Mouse (Mus musculus): Measurements from ENCODE around the gene Smarcc1. TPM values are rescaled to one million over a fixed set of nuclear protein-coding genes. Genes with fewer than 3 reads are reported as not detected.

Smarcc1 gene
- polyA plus RNA-seq, 1 experiment from 2014 or later = 80.7 TPM

DNA sequence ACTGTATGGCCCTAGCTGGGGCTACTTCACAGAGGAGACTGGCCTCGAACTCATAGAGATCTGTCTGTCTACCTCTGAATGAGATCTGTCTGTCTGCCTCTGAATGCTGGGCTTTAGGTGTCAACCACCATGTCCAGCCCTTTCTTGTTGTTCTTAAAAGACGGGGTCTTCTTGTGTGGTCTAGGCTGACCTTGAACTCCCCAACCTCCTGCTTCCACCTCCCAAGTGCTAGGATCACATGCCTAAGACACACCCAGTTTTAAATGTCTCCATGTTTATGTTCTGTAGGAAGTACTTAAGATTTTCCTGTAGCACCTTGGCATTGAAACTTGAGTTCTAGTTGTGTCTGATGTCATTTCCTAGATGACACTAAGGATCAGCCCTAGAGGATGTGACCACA, 131.4 kb downstream of the Smarcc1 start:
- Histone ChIP-seq H3K9me3 (ENCODE audit: control insufficient read depth, low read length) (no peaks in the 10 kb centered on the region), H3K9ac (ENCODE audit: low read length) (no peak overlapping the region), H3K4me3 (ENCODE audit: control insufficient read depth in 1 of 2, insufficient read depth in 1 of 2, low read depth in 1 of 2, low read length in 2 of 2) (no peak overlapping the region), H3K36me3 (ENCODE audit: control insufficient read depth, insufficient read depth, low read length) (no peaks in the 10 kb centered on the region), H3K4me2 (ENCODE audit: low read length) (no peak overlapping the region), H3K4me1 (ENCODE audit: control insufficient read depth in 2 of 2, insufficient read depth in 2 of 2, low read length in 2 of 2) (peaks cover 13 to 14% of the 10 kb centered on the region in 2 experiments), H3K27ac (replicated peaks in 1 of 2; ENCODE audit: control insufficient read depth in 1 of 2, insufficient read depth in 1 of 2, low read depth in 2 of 2, low read length in 2 of 2) (no peak overlapping the region), H3K27me3 (ENCODE audit: control insufficient read depth, insufficient read depth, low read length) (peaks cover 11% of the 10 kb centered on the region)
- 75% methylated on average over 2 of the region's 2 CpGs for WGBS
- ATAC-seq (ENCODE audit: insufficient number of reproducible peaks, insufficient read depth, low FRiP score, low read depth) = no peak

DNA sequence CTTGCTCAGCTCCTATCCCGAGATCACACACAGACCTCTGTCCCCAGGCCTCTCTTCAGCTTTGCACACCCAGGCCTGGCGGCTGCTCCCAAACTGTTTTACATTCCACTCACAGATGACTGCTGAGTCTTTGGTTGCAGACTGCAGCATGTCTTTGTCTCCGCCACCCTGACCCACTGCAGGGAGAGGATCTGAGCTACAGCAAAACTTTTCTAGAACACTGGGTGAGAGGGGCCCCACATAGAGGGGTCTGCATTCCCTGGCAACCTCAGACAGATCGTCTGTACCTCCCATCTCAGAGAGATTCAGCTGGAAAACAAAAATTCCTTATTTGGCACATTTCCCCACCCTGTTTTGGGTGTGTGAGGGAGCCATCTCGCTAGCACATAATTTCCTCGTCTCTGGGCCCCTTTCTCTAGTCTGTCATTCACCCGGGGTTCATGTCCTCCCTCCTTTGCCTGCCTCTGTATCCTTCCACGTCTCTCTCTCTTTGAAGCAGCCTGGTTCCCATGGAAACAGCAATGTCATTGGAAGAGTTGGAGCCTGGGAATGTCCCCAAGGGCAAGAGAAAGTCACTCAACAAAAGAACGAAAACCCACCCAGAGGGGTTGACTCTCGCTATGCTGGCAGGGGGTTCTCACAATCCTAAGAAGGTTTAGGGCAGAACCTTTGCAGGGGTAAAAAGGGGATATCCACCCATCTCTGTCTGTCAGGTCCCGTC, 132.5 kb downstream of the Smarcc1 start:
- Histone ChIP-seq H3K4me2 (ENCODE audit: low read length) (peak overlapping the region; percentile 26), H3K9me3 (ENCODE audit: control insufficient read depth, low read length) (no peaks in the 10 kb centered on the region), H3K9ac (ENCODE audit: low read length) (peak overlapping the region; percentile 18; the same call in 1 of the 2 replicates), H3K4me3 (ENCODE audit: control insufficient read depth in 1 of 2, insufficient read depth in 1 of 2, low read depth in 1 of 2, low read length in 2 of 2) (no peak overlapping the region), H3K27me3 (ENCODE audit: control insufficient read depth, insufficient read depth, low read length) (peaks cover 9% of the 10 kb centered on the region), H3K4me1 (ENCODE audit: control insufficient read depth in 2 of 2, insufficient read depth in 2 of 2, low read length in 2 of 2) (peaks cover 13 to 14% of the 10 kb centered on the region in 2 experiments), H3K36me3 (ENCODE audit: control insufficient read depth, insufficient read depth, low read length) (no peaks in the 10 kb centered on the region), H3K27ac (replicated peaks in 1 of 2; ENCODE audit: control insufficient read depth in 1 of 2, insufficient read depth in 1 of 2, low read depth in 2 of 2, low read length in 2 of 2) (no peak overlapping the region)
- WGBS = 19% methylated on average over 11 of the region's 11 CpGs
- no peak for ATAC-seq (ENCODE audit: insufficient number of reproducible peaks, insufficient read depth, low FRiP score, low read depth)

DNA sequence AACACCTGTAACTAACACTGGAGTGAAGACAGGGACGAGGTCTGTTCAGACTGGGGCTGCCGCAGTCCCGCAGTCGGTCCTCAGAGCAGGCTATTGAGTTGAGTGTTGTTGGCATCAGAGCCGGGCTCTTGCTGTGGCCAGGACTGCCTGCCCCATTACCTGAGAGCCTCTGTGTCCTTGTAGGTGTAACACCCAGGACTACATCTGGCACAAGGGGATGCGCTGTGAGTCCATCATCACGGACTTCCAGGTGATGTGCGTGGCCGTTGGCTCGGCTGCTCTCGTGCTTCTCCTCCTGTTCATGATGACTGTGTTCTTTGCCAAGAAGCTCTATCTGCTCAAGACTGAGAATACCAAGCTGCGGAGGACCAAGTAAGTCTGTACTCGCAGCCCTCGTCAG, 133.3 kb downstream of the Smarcc1 start:
- no peak overlapping the region for H3K4me2 ChIP-seq (ENCODE audit: low read length)
- ATAC-seq (ENCODE audit: insufficient number of reproducible peaks, insufficient read depth, low FRiP score, low read depth) = no peak
- H3K9me3 ChIP-seq (ENCODE audit: control insufficient read depth, low read length) = no peaks in the 10 kb centered on the region
- H3K27ac ChIP-seq (replicated peaks in 1 of 2; ENCODE audit: control insufficient read depth in 1 of 2, insufficient read depth in 1 of 2, low read depth in 2 of 2, low read length in 2 of 2) = no peak overlapping the region
- 87% methylated on average over 14 of the region's 14 CpGs for WGBS
- H3K4me3 ChIP-seq (ENCODE audit: control insufficient read depth in 1 of 2, insufficient read depth in 1 of 2, low read depth in 1 of 2, low read length in 2 of 2) = no peak overlapping the region
- H3K27me3 ChIP-seq (ENCODE audit: control insufficient read depth, insufficient read depth, low read length) = peaks cover 7% of the 10 kb centered on the region; the same call in 1 of the 2 replicates
- H3K36me3 ChIP-seq (ENCODE audit: control insufficient read depth, insufficient read depth, low read length) = no peaks in the 10 kb centered on the region
- no peak overlapping the region for H3K9ac ChIP-seq (ENCODE audit: low read length)
- peaks cover 13 to 14% of the 10 kb centered on the region in 2 experiments for H3K4me1 ChIP-seq (ENCODE audit: control insufficient read depth in 2 of 2, insufficient read depth in 2 of 2, low read length in 2 of 2)

DNA sequence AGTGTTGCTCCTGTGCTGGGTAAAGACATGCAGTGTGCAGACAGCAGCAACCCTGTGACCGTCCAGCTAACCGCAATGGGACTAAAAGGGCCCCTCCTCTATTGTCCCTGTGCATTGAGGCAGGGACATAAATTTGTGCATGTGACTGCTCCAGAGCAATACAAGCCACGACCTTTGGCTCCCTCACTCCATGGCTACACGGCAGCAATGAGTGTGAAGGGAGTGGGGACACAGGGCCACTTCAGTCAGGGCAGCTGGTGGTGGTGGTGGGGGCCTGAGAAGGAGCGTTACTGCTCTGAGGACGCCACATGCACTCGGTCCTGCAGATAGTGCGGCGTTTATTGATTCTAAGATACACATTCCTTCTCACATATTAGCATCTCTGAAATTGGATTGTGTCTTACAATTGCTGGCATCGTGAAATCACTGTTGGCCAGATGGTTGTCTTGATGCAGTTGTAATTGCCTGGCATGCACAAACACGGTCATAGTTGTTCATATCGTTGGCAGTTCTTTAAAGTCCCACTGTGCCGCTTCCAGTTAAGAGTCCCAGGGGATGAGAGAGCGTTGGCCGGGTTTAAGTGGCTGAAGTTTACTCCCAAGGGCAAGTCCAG, 138.0 kb downstream of the Smarcc1 start:
- no peaks in the 10 kb centered on the region for H3K9me3 ChIP-seq (ENCODE audit: control insufficient read depth, low read length)
- no peak overlapping the region for H3K4me3 ChIP-seq (ENCODE audit: control insufficient read depth in 1 of 2, insufficient read depth in 1 of 2, low read depth in 1 of 2, low read length in 2 of 2)
- ATAC-seq (ENCODE audit: insufficient number of reproducible peaks, insufficient read depth, low FRiP score, low read depth) = no peak
- 77% methylated on average over 15 of the region's 15 CpGs for WGBS
- no peaks in the 10 kb centered on the region for H3K36me3 ChIP-seq (ENCODE audit: control insufficient read depth, insufficient read depth, low read length)
- H3K9ac ChIP-seq (ENCODE audit: low read length) = no peak overlapping the region
- no peak overlapping the region for H3K27ac ChIP-seq (replicated peaks in 1 of 2; ENCODE audit: control insufficient read depth in 1 of 2, insufficient read depth in 1 of 2, low read depth in 2 of 2, low read length in 2 of 2)
- no peaks in the 10 kb centered on the region for H3K27me3 ChIP-seq (ENCODE audit: control insufficient read depth, insufficient read depth, low read length)
- H3K4me2 ChIP-seq (ENCODE audit: low read length) = no peak overlapping the region
- H3K4me1 ChIP-seq (ENCODE audit: control insufficient read depth in 2 of 2, insufficient read depth in 2 of 2, low read length in 2 of 2) = no peaks in the 10 kb centered on the region

DNA sequence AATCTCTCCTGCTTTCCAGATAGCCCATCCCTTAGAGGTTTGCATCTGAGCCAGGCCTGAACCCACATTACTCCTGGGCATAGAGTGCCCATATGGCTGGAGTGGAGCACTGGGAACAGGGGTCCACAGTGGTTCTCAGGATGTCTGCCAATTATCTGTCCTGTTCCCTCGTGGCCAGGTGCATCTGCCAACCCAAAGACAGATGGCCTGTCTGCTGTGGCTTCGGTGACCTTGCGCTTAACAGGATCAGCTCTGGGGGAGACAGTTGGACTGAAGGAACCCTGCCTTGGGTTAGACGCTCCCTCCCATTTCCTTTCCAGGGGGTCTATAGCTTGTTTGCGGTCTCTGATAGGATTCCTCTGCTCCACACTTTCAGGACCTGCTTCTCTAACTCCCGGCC, 141.1 kb downstream of the Smarcc1 start:
- Histone ChIP-seq H3K9me3 (ENCODE audit: control insufficient read depth, low read length) (no peaks in the 10 kb centered on the region), H3K9ac (ENCODE audit: low read length) (no peak overlapping the region), H3K4me1 (ENCODE audit: control insufficient read depth in 2 of 2, insufficient read depth in 2 of 2, low read length in 2 of 2) (no peaks in the 10 kb centered on the region), H3K36me3 (ENCODE audit: control insufficient read depth, insufficient read depth, low read length) (no peaks in the 10 kb centered on the region), H3K27me3 (ENCODE audit: control insufficient read depth, insufficient read depth, low read length) (no peaks in the 10 kb centered on the region), H3K4me2 (ENCODE audit: low read length) (no peak overlapping the region), H3K27ac (replicated peaks in 1 of 2; ENCODE audit: control insufficient read depth in 1 of 2, insufficient read depth in 1 of 2, low read depth in 2 of 2, low read length in 2 of 2) (no peak overlapping the region), H3K4me3 (ENCODE audit: control insufficient read depth in 1 of 2, insufficient read depth in 1 of 2, low read depth in 1 of 2, low read length in 2 of 2) (no peak overlapping the region)
- ATAC-seq (ENCODE audit: insufficient number of reproducible peaks, insufficient read depth, low FRiP score, low read depth) = no peak
- 65% methylated on average over 6 of the region's 6 CpGs for WGBS

- Histone ChIP-seq H3K27ac (replicated peaks in 1 of 2; ENCODE audit: control insufficient read depth in 1 of 2, insufficient read depth in 1 of 2, low read depth in 2 of 2, low read length in 2 of 2) (no peak overlapping the region), H3K27me3 (ENCODE audit: control insufficient read depth, insufficient read depth, low read length) (no peaks in the 10 kb centered on the region), H3K9me3 (ENCODE audit: control insufficient read depth, low read length) (no peaks in the 10 kb centered on the region), H3K4me2 (ENCODE audit: low read length) (no peak overlapping the region), H3K4me3 (ENCODE audit: control insufficient read depth in 1 of 2, insufficient read depth in 1 of 2, low read depth in 1 of 2, low read length in 2 of 2) (no peak overlapping the region), H3K9ac (ENCODE audit: low read length) (no peak overlapping the region), H3K36me3 (ENCODE audit: control insufficient read depth, insufficient read depth, low read length) (no peaks in the 10 kb centered on the region), H3K4me1 (ENCODE audit: control insufficient read depth in 2 of 2, insufficient read depth in 2 of 2, low read length in 2 of 2) (no peaks in the 10 kb centered on the region)
- WGBS = 66% methylated on average over 3 of the region's 3 CpGs
- ATAC-seq (ENCODE audit: insufficient number of reproducible peaks, insufficient read depth, low FRiP score, low read depth) = no peak
Measured at GRCm38 (mm10) chr9:110259118-110259517, 141.6 kb downstream of the Smarcc1 start.

- Histone ChIP-seq H3K4me1 (ENCODE audit: control insufficient read depth in 2 of 2, insufficient read depth in 2 of 2, low read length in 2 of 2) (no peaks in the 10 kb centered on the region), H3K9ac (ENCODE audit: low read length) (no peak overlapping the region), H3K4me2 (ENCODE audit: low read length) (no peak overlapping the region), H3K27ac (replicated peaks in 1 of 2; ENCODE audit: control insufficient read depth in 1 of 2, insufficient read depth in 1 of 2, low read depth in 2 of 2, low read length in 2 of 2) (no peak overlapping the region), H3K4me3 (ENCODE audit: control insufficient read depth in 1 of 2, insufficient read depth in 1 of 2, low read depth in 1 of 2, low read length in 2 of 2) (no peak overlapping the region), H3K27me3 (ENCODE audit: control insufficient read depth, insufficient read depth, low read length) (no peaks in the 10 kb centered on the region), H3K9me3 (ENCODE audit: control insufficient read depth, low read length) (no peaks in the 10 kb centered on the region), H3K36me3 (ENCODE audit: control insufficient read depth, insufficient read depth, low read length) (no peaks in the 10 kb centered on the region)
- no peak for ATAC-seq (ENCODE audit: insufficient number of reproducible peaks, insufficient read depth, low FRiP score, low read depth)
- 83% methylated on average over 8 of the region's 8 CpGs for WGBS
Measured at GRCm38 (mm10) chr9:110263181-110263580, 145.7 kb downstream of the Smarcc1 start.

All from heart, embryonic 14.5 days (tissue).